Mouse (Mus musculus) G1E (cell line): ENCODE measurements around the gene Ccnq. TPM values are rescaled to one million over a fixed set of nuclear protein-coding genes. Genes with fewer than 3 reads are reported as not detected.

Experiments used
- ATAC-seq: 2 replicates; pipeline ENCODE4 v1.8.0; 2016; ENCODE audit warnings: mild to moderate bottlenecking; ENCODE audit not compliant: insufficient number of reproducible peaks, poor library complexity, low FRiP score, severe bottlenecking; ENCODE audit errors: extremely low read depth
- DNase-seq: peaks from one replicate; pipeline ENCODE4 v3.0.0; 2012; ENCODE audit warnings: low spot score
- H3K27me3 ChIP-seq: 2 replicates; pipeline ENCODE4 v1.6.1; 2012; ENCODE audit warnings: mild to moderate bottlenecking, low read length, inconsistent platforms; ENCODE audit not compliant: insufficient read depth
- H3K36me3 ChIP-seq: replicated peaks from 2 replicates; pipeline ENCODE3; 2012; ENCODE audit warnings: mild to moderate bottlenecking, inconsistent platforms
- H3K4me1 ChIP-seq: 2 replicates; pipeline ENCODE4 v1.6.1; 2012; ENCODE audit warnings: low read depth, low read length, inconsistent platforms, mixed read lengths; ENCODE audit not compliant: insufficient read depth
- H3K4me3 ChIP-seq: 2 replicates; pipeline ENCODE4 v1.5.1; 2012; ENCODE audit warnings: low read depth, mild to moderate bottlenecking, inconsistent platforms, low read length, moderate library complexity, mixed read lengths
- H3K9me3 ChIP-seq: replicated peaks from 2 replicates; pipeline ENCODE4 v1.6.1; 2012; ENCODE audit warnings: inconsistent platforms
- CTCF ChIP-seq: IDR thresholded peaks from 2 replicates; pipeline ENCODE4 v1.5.1; 2012; ENCODE audit warnings: low read depth, low read length, inconsistent platforms, mixed read lengths
- GATA1 ChIP-seq: IDR thresholded peaks from 2 replicates; pipeline ENCODE4 v1.6.1; 2012; ENCODE audit warnings: borderline replicate concordance, low read length, inconsistent platforms, mixed read lengths
- GATA2 ChIP-seq: IDR thresholded peaks from 2 replicates; pipeline ENCODE4 v1.6.1; 2012; ENCODE audit warnings: low read depth, low read length, inconsistent platforms, borderline replicate concordance
- POLR2AphosphoS5 ChIP-seq: IDR thresholded peaks from 2 replicates; pipeline ENCODE4 v1.6.1; 2012; ENCODE audit warnings: low read depth, low read length, inconsistent platforms; ENCODE audit not compliant: insufficient replicate concordance
- TAL1 ChIP-seq: conservative IDR thresholded peaks from 2 replicates; pipeline ENCODE4 v1.6.1; 2012; ENCODE audit warnings: low read depth, low read length, inconsistent platforms, mixed read lengths
- polyA plus RNA-seq: library from polyadenylated mRNA; stranded (reverse); fragments of >175 nt; gene quantifications from 2 replicates; pipeline ENCODE4 v1.2.3, GENCODE M21; 2012
- total RNA-seq, 2 experiments: library from RNA; stranded (forward) in 1 of 2; stranded (reverse) in 1 of 2; fragments of 200-1000 nt in 1 of 2; fragments of >200 nt in 1 of 2; fragmentation: Nextera tagmentation in 1 of 2; gene quantifications; 2 replicates each; pipeline ENCODE4 v1.2.3; 2014 to 2017

Ccnq gene
- total RNA-seq (2014; fragmentation: Nextera tagmentation) (26.0 and 29.9 TPM in 2 replicates), total RNA-seq (2017) (36.1 and 41.1 TPM in 2 replicates), polyA plus RNA-seq (50.8 and 51.4 TPM in 2 replicates)

- DNase-seq (peak; percentile 86), ATAC-seq (peak; percentile 34)
- Histone ChIP-seq H3K36me3 (peaks cover 30% of the 10 kb centered on the region), H3K27me3 (no peaks in the 10 kb centered on the region), H3K9me3 (no peaks in the 10 kb centered on the region), H3K4me3 (peak within 1 kb of the TSS; percentile 87), H3K4me1 (peaks cover 27% of the 10 kb centered on the region)
- TF ChIP-seq POLR2AphosphoS5 (no peak), GATA2 (no peak)
Observed at GRCm38 (mm10) chr11:78750885-78751842, at the start of gene Ccnq. Gene Ccnq (minus strand): TSS chr11:78751729.

DNA sequence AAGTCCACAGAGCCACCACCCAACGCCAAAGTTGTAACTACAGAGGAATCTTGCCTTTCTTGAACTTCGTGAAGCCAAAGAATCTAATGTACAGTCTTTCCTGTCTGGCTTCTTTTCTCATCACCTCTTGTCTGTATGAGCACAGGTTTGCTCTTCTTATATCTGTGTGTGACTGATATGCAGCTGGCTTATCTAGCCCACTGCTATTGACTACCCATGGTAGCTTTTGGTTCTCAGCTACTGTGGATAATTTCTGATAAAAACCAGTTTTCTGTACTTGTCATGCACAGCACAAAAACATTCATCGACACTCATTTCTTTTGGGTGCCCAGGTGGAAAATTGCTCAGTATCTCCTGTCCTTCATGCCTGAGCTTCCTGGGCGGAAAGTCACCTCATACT, 49.6 kb upstream of the Ccnq start:
- TF ChIP-seq GATA1 (no peak), GATA2 (no peak), TAL1 (no peak), CTCF (no peak), POLR2AphosphoS5 (no peak)
- Histone ChIP-seq H3K4me3 (no peak overlapping the region), H3K4me1 (no peaks in the 10 kb centered on the region), H3K9me3 (no peaks in the 10 kb centered on the region), H3K36me3 (no peaks in the 10 kb centered on the region), H3K27me3 (peaks cover 29% of the 10 kb centered on the region)
- DNase-seq: no peak
- no peak for ATAC-seq

GRCm38 (mm10) chr11:78796072-78796729, 44.7 kb upstream of the Ccnq start:
- ATAC-seq (no peak), DNase-seq (no peak)
- no peaks in the 10 kb centered on the region for H3K4me1 ChIP-seq
- H3K36me3 ChIP-seq: no peaks in the 10 kb centered on the region
- H3K4me3 ChIP-seq: no peak overlapping the region
- peaks cover 12% of the 10 kb centered on the region; the same call in 1 of the 2 replicates for H3K27me3 ChIP-seq
- TF ChIP-seq POLR2AphosphoS5 (no peak), TAL1 (no peak), GATA1 (no peak), GATA2 (no peak), CTCF (no peak)
- no peaks in the 10 kb centered on the region for H3K9me3 ChIP-seq

DNA sequence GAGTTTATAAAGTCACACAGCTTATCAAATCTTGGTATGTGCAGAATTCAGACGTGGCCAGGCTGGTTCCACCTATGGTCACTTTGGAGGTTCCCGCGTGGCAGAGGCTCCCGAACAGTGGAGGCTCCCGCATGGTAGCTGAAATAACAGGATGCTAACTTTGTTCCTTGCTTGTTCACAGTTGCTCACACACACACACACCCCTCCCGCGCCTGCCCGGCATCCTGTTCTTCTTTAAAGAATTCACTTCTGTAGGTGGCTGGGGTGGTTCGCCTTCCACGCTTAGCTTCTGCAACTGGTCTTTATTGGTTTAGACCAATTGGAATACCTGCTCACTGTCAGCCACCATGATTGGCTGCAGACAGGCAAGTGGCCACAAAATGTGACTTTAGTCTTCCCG, 41.6 kb upstream of the Ccnq start:
- H3K36me3 ChIP-seq: no peaks in the 10 kb centered on the region
- no peak overlapping the region for H3K4me3 ChIP-seq
- TF ChIP-seq GATA2 (no peak), TAL1 (no peak), GATA1 (no peak), POLR2AphosphoS5 (no peak), CTCF (no peak)
- ATAC-seq: no peak
- no peak for DNase-seq
- no peaks in the 10 kb centered on the region for H3K4me1 ChIP-seq
- H3K27me3 ChIP-seq: peaks cover 12% of the 10 kb centered on the region
- H3K9me3 ChIP-seq: no peaks in the 10 kb centered on the region

DNA sequence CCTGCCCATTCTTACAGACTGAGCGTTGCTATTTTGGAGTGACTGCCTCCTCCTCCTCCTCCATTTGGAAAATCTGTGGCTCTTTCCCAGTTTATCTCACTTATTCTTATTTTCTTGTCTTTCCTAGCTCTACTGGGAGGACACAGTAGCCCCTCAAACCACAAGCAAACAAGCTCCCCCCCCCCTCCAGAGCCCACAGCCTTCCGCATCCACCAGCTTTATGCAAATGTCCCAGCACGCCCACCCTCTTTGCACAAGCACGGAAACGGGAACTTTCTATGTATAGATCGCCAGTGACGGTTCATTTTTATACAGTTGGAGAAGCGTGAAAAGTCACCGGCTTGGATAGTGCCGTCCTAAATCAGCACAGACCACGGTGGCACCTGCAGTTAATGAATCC, 40.9 kb upstream of the Ccnq start:
- H3K4me3 ChIP-seq: no peak overlapping the region
- no peaks in the 10 kb centered on the region for H3K4me1 ChIP-seq
- H3K27me3 ChIP-seq: peaks cover 13% of the 10 kb centered on the region
- H3K9me3 ChIP-seq: no peaks in the 10 kb centered on the region
- TF ChIP-seq POLR2AphosphoS5 (no peak), GATA2 (no peak)
- ATAC-seq (no peak), DNase-seq (no peak)
- H3K36me3 ChIP-seq: no peaks in the 10 kb centered on the region

GRCm38 (mm10) chr11:78792055-78792454, 40.5 kb upstream of the Ccnq start:
- no peaks in the 10 kb centered on the region for H3K4me1 ChIP-seq
- H3K27me3 ChIP-seq: peaks cover 16% of the 10 kb centered on the region
- H3K4me3 ChIP-seq: no peak overlapping the region
- H3K9me3 ChIP-seq: no peaks in the 10 kb centered on the region
- TF ChIP-seq GATA1: no peak
- TF ChIP-seq CTCF: no peak
- no peak for TF ChIP-seq POLR2AphosphoS5
- TF ChIP-seq GATA2: no peak
- TF ChIP-seq TAL1: no peak
- H3K36me3 ChIP-seq: no peaks in the 10 kb centered on the region
- no peak for ATAC-seq
- DNase-seq: no peak

DNA sequence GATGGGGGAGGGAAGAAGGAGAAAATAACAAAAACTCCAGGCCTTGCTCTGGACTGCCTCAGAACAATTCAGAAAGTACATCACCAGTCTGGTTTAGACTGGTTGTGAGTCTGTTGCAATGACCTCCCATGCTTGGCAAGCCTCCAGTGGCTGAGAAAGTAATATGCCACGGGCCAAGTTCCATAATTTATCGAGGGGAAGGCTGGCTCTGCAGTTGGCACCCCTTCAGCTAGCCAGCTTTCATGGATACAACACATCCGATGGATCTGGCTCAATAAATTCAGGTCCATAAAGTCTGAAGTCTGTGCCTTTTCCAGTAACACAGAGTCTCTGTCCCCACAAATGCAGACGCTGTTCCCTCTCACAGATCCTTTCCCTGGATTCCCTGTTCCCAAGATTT, 40.1 kb upstream of the Ccnq start:
- Histone ChIP-seq H3K4me1 (no peaks in the 10 kb centered on the region), H3K27me3 (peaks cover 16% of the 10 kb centered on the region), H3K36me3 (no peaks in the 10 kb centered on the region), H3K4me3 (no peak overlapping the region), H3K9me3 (no peaks in the 10 kb centered on the region)
- ATAC-seq: no peak
- DNase-seq: no peak
- TF ChIP-seq POLR2AphosphoS5: no peak
- no peak for TF ChIP-seq CTCF
- TF ChIP-seq GATA1: no peak
- TF ChIP-seq TAL1: no peak
- no peak for TF ChIP-seq GATA2
